Mouse (Mus musculus) heart, postnatal 25 days (tissue): ENCODE data around the gene Nutf2-ps1. TPM values are rescaled to one million over a fixed set of nuclear protein-coding genes. Genes with fewer than 3 reads are reported as not detected.
"Not testable (repeated sequence)": the region's sequence is repeated elsewhere in the genome, so short reads cannot be mapped to it uniquely, and the experiment has no call there.

Experiments used
- DNase-seq: peaks from one replicate; pipeline ENCODE4 v3.0.0; 2022; ENCODE audit warnings: low spot score
- intact Hi-C: fragments of 180-260 bp; cut with DNase I; formaldehyde crosslinking; loops from one replicate; pipeline ENCODE4 v1.15.1; 2025
- total RNA-seq, 2 experiments: library from RNA; stranded (reverse); gene quantifications; 2 replicates each; pipeline ENCODE4 v1.2.3; 2021

Gene Nutf2-ps1
- 10 to 100 TPM; 83.1 to 93.2 TPM for total RNA-seq

DNA sequence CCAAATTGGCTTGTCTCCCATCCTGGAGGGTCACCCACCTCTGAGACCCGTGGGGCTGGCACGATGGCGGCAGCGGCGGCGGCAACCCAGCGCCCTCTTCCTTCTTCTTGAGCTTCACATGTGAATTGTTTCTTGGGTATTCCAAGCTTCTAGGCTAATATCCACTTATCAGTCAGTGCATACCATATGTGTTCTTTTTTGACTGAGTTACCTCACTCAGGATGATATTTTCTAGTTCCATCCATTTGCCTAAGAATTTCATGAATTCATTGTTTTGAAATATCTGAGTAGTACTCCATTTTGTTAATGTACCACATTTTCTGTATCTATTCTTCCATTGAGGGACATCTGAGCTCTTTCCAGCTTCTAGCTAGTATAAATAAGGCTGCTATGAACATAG is at the start of gene Nutf2-ps1:
Gene Nutf2-ps1, minus strand, starts transcription at position 101 of the 400 bp plus-strand sequence.
- intact Hi-C loops, DNase-seq: not testable (repeated sequence)

GRCm38 (mm10) chr19:53638041-53638440 is 49.2 kb upstream of the Nutf2-ps1 start:
- no peak for DNase-seq
- intact Hi-C loops = no loop called here

- intact Hi-C loops = no loop called here
- no peak for DNase-seq
Observed at GRCm38 (mm10) chr19:53621681-53622080, 32.8 kb upstream of the Nutf2-ps1 start.

GRCm38 (mm10) chr19:53608921-53609320 is 20.1 kb upstream of the Nutf2-ps1 start:
- DNase-seq = no peak
- intact Hi-C loops = no loop called here

GRCm38 (mm10) chr19:53601363-53601655 is 12.4 kb upstream of the Nutf2-ps1 start:
- intact Hi-C loops = no loop called here
- DNase-seq = no peak

GRCm38 (mm10) chr19:53600549-53601362 is 11.9 kb upstream of the Nutf2-ps1 start:
- intact Hi-C loops = no loop called here
- DNase-seq = peak; percentile 26

- DNase-seq = peak; percentile 97
- intact Hi-C loops = no loop called here
Observed at GRCm38 (mm10) chr19:53599757-53600539, 11.1 kb upstream of the Nutf2-ps1 start, which contains the start of gene Smc3. Gene Smc3 (plus strand): TSS chr19:53600398.

DNA sequence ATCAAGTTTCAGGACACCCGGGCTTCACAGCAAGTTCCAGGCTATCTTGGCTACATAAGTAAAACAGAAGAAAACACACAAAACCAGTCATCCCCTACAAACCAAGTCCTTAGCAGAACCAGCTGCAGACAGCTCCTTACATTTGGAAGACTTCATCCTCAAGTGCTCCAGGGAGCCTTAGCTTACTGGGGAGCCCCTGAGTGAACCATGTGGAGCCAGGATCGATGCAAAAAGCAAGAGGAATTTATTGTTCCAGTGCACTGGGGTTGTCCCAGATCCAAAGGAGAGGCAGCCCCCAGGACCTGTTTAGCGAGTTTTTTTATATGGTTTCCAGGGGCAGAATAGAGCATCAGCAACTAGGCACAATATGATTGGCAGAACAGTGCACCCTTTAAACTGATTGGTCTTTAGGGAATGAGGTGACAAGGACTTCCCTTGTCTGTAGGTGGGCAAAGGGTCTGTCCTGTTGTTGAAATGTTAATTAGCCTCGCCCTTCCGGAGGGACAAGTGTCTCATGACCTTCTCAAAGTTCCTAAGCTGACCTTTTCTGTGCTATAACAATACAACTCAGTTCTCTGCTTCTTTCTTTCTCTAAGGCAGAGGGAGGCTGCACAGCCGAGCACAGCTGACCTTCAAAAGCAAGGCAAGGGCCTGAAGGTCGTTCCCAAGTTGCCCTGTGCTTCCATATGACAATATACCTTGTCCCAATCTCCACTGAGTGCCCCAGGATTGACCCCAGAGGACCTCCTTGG is 8.0 kb upstream of the Nutf2-ps1 start:
- intact Hi-C loops = no loop called here
- DNase-seq = no peak

GRCm38 (mm10) chr19:53587686-53588085 is 1.2 kb downstream of the Nutf2-ps1 start:
- DNase-seq, intact Hi-C loops: not testable (repeated sequence)

DNA sequence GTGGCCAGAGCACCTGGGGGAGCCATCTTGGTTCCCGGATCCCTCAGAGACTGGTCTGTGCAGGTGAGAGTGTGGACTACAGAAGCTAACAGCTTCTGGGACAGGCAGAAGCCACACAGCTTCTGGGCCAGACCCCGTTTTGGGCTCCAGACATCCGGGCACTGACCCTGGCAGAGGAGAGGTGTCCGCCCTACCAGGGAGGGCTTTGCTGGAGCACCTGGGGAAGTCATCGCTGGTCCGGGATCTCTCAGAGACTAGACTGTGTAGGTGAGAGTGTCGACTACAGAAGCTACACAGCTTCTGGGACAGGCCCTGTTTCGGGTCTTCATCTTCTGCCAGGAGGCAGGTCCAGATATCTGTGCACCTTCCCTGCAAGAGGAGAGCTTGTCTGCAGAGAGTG is 8.6 kb downstream of the Nutf2-ps1 start:
- intact Hi-C loops, DNase-seq: not testable (repeated sequence)

DNA sequence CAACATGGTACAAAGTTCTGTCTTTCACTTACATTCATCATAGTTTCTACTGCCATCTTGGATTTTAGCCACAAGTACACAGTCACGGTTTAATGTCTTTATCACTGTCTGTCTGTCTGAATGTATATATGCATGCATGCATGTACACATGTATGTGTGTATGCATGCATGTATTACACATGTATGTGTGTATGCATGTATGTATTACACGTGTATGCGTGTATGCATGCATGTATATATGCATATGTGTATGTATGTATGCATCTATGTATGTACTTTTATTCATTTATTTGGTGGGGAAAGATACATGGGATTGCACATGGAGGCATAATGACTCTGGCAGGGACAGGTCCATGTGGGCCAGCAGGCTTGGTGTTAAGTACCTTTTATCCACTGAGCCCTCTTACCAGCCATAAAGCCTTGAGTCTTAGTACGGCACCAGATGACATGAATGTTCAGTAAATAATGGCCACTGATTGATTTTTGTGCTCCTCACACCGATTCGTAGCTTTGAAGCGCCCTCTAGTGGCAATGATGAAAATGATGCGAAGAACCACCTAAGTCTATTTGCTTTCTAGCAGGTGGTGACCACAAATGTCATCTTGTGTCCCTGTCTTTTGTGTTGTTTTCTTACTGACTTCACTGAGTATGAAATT is 10.1 kb downstream of the Nutf2-ps1 start:
- intact Hi-C loops = loop anchor here (1.0 kb wide), 2 partner anchors 159 to 183 kb away; no protein-coding TSS in a partner anchor
- no peak for DNase-seq

GRCm38 (mm10) chr19:53577025-53577800 is 11.7 kb downstream of the Nutf2-ps1 start:
- intact Hi-C loops = loop anchor here (2.0 kb wide), 1 partner anchor 48 kb away; the partner anchor contains the start of gene Dusp5

GRCm38 (mm10) chr19:53576061-53576460 is 12.8 kb downstream of the Nutf2-ps1 start:
- intact Hi-C loops = loop anchor here (2.0 kb wide), 1 partner anchor 47 kb away; the partner anchor contains the start of gene Dusp5

More at GRCm38 (mm10) chr19:53577025-53577800, 11.7 kb downstream of the Nutf2-ps1 start:
- no peak for DNase-seq

DNA sequence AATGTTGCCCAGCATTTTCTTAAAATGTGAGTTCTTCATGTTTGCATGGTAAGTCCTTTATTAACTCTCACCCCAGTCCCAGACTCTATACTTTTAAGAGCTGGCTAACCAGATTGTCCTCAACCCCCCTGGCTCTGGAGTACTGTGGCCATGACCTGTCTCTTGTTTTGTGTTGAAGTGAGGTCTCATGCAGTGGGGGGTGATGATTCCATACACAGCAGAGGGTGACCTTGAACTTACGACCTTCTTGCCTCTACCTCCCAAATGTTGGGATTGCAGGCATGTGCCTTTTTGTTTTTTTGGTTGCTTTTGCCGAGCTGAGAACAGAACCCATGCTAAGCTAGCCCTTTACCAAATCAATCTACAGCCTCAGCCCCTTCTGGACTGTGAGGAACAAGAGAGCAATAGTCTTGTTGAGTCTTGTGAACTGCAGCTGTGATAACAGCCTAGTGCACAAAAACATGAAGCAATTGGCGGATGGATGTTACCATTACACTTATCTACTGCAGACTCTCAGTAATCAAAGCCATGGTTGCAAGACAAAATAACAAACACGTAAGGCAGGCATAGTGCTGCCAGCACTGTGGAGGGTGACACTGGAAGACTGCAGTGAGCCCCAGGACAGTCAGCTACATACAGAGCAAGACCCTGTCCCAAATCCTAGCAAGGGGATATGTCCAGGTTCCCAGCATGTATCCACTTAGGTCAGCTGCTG is 13.4 kb downstream of the Nutf2-ps1 start:
- no peak for DNase-seq
- intact Hi-C loops = loop anchor here (2.0 kb wide), 1 partner anchor 47 kb away; the partner anchor contains the start of gene Dusp5

More at GRCm38 (mm10) chr19:53576061-53576460, 12.8 kb downstream of the Nutf2-ps1 start:
- DNase-seq = no peak

GRCm38 (mm10) chr19:53574546-53574945 is 14.3 kb downstream of the Nutf2-ps1 start:
- no peak for DNase-seq
- intact Hi-C loops = no loop called here

- intact Hi-C loops = no loop called here
- no peak for DNase-seq
Observed at GRCm38 (mm10) chr19:53574131-53574530, 14.7 kb downstream of the Nutf2-ps1 start.

DNA sequence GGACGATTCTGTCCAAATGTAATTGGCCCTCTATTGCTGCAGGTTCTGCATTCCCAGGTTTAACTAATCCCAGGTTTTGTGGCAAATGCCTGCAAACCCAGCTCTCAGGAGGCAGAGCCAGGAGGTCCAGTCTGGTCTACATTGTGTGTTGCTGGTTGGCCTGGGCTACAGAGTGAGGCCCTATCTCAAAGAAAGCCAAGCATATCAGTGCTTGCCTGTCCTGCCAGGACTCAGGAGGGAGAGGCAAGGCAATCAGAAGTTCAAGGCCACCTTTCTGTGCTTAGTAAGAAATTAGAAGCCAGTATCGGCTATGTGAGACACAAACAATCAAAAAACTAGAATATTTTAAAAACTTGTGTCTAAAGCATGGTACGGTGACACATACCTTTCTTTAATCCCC is 15.7 kb downstream of the Nutf2-ps1 start:
- no peak for DNase-seq
- intact Hi-C loops = no loop called here

- no peak for DNase-seq
- intact Hi-C loops = no loop called here
Observed at GRCm38 (mm10) chr19:53572607-53573006, 16.3 kb downstream of the Nutf2-ps1 start.
